Mouse (Mus musculus) adrenal gland (tissue): ENCODE results near the gene Rpl21.

Experiments used
- intact Hi-C: fragments of 180-260 bp; cut with DNase I; formaldehyde crosslinking; loops from one replicate; pipeline ENCODE4 v1.15.1; 2025

Rpl21 gene

DNA sequence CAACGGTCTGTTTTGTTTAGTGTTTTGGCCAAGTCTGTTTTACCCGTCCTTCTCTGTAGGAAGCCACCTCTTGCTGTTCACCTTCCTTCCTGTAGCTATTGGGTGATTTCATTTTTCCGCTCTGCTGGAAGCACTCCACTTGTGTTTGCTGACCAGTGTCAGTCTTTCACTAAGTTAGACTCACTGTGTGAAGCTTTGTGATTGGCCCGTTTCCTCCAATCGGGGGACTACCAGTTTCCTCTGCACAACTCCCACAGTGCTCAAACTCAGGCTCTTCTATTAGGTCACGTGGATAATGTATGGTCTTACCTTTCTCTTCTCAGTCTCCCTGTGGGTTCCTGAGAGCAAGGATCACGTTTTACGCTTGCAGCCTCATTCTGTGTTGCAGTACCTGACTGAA is 3.2 kb upstream of the Rpl21 start:
- intact Hi-C loops, result no loop called here

GRCm38 (mm10) chr5:146832435-146832768 is 288 bp upstream of the Rpl21 start:
- intact Hi-C loops, result loop anchor here (5.0 kb wide), 1 partner anchor 35 kb away; the partner anchor contains the start of gene Usp12

DNA sequence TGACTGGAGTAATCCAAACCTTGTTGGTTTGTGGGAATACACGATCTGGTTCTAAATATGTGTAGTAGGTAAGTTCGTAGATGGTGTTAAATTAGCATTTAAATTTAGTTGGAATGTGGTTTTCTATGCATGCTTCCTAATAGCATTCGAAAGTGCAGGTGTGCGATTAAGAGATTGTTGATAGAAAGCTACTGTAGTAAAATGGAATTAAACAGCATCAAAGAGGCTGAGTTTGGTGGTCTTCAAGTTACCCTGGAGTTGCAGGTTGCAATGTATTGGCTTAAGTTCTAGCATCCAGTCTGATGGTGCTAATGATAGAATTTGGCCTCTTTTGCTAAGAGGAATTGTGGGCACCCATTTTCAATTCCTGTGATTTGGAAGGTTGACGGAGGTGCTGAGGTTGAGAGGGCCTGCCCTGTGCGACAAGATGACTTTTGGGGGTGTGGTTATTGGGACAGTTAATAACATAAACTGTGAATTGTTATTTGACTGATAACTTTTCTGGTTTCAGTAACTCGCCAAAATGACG is 1.0 kb downstream of the Rpl21 start:
- intact Hi-C loops, result loop anchor here (5.0 kb wide), 1 partner anchor 36 kb away; the partner anchor contains the start of gene Usp12

GRCm38 (mm10) chr5:146834959-146835358 is 2.3 kb downstream of the Rpl21 start:
- intact Hi-C loops, result loop anchor here (5.0 kb wide), 1 partner anchor 38 kb away; the partner anchor contains the start of gene Usp12

- intact Hi-C loops, result no loop called here
These were observed 5.5 kb downstream of the Rpl21 start for GRCm38 (mm10) chr5:146837967-146838720.

DNA sequence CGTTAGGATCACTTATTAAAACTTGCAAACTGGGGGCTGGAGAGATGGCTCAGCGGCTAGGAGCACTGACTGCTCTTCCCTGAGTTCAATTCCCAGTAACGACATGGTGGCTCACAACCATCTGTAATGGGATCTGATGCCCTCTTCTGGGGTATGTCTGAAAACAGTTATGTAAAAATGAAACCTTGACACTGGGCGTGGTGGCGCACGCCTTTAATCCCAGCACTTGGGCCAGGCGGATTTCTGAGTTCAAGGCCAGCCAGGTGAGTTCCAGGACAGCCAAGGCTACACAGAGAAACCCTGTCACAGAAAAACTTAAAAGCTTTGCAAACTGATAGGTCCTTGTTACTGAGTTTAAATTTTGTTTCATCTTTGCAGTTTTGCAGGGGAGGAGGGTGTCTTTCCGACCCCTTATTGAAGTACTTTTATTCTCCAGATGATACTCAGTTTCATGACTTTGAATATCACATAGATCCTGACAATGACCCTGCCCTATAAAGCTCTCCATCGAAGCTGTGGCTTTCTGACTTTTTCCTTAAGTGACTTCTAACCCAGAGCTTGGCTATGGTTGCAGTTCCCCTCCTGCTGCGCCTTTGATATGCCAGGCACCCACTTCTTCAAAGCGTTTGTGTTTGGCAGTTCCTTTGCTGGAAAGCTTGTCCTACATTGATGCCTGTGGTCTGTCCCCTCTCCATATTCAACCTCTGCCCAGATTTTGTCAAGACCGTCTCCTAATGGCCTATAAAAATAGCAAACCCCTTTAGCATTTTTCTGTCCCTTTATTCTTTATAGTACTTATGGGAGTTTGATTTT is 6.4 kb downstream of the Rpl21 start:
- intact Hi-C loops, result no loop called here

DNA sequence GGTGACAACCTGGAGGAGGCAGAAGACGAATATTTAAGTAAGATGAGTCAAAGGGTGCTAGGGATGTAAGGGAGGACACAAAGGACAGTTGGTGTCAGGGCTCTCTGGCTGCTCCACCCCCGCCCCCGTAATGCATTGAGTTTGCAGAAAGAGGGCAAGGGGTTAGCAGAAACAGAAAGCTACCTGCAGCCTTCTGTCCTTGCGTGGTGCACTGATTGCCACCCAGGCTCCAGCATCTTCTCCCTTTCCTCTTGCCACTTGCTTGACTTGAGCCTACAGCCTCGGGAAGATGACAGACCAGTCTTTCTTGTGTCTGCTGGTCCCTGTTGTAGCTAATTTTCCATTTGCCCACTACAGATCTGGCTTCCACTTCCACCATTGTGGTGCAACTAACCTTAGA is 7.1 kb downstream of the Rpl21 start:
- intact Hi-C loops, result no loop called here

GRCm38 (mm10) chr5:146840422-146840821 is 7.7 kb downstream of the Rpl21 start:
- intact Hi-C loops, result no loop called here

DNA sequence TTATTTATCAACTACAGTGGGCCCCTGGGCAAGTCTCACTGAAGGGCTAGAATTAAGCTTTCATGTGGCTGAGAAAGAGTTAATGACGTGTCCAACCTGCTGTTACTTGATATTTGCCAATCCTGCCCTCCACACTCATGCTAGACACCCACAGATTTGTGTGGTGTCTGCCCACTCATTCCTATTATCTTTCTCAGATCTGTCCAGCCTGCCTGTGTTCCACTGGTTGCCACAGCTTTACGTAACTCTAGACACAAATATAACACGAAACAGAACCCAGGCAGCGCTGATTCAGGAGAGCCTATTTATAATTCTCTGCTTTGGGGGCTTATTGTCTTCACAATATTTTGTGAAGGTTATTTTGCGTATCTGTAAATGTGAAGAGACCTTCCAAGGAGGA is 8.6 kb downstream of the Rpl21 start:
- intact Hi-C loops, result no loop called here

GRCm38 (mm10) chr5:146841996-146842395 is 9.3 kb downstream of the Rpl21 start:
- intact Hi-C loops, result no loop called here

DNA sequence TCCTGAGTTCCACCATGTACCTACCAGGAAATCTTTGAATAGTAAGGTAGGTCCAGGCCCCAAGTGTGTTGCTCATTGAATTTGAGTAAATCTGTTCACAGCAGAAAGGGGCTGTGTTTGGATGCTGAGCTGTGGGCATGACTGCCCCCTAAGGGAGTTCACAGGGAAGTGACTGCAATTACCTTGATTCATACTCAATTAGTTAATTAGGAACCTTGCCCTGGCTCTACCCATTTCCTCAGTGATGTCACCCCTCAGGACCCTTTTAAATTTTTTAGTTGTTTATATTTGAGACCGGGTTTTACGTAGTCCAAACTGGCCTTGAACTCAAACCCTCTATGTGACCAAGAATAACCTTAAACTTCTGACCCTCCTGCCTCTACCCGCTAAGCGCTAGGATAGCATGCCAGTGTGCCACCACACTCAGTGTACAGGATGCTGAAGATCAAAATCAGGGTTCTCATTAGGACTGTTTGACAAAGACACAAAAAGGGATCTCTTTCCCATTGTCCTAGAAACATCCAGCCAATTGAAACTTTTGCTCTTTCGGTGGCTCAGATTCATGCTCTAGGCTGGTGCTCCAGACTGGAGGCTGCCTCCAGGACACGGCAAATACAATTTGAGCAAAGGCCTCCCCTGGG is 11.7 kb downstream of the Rpl21 start:
- intact Hi-C loops, result no loop called here

GRCm38 (mm10) chr5:146844945-146845365 is 12.3 kb downstream of the Rpl21 start, which contains the start of gene Rasl11a:
TSS of gene Rasl11a (plus strand) at chr5:146845071.
- intact Hi-C loops, result loop anchor here (1.0 kb wide), 1 partner anchor 58 kb away; no protein-coding TSS in a partner anchor

GRCm38 (mm10) chr5:146846489-146846888 is 13.8 kb downstream of the Rpl21 start:
- intact Hi-C loops, result loop anchor here (2.0 kb wide), 1 partner anchor 140 kb away; no protein-coding TSS in a partner anchor

GRCm38 (mm10) chr5:146848936-146849582 is 16.4 kb downstream of the Rpl21 start:
- intact Hi-C loops, result no loop called here

- intact Hi-C loops, result no loop called here
These were observed 23.4 kb downstream of the Rpl21 start for GRCm38 (mm10) chr5:146856106-146856505.

- intact Hi-C loops, result no loop called here
These were observed 24.9 kb downstream of the Rpl21 start for GRCm38 (mm10) chr5:146857620-146858019.

GRCm38 (mm10) chr5:146858772-146859171 is 26.1 kb downstream of the Rpl21 start:
- intact Hi-C loops, result no loop called here

DNA sequence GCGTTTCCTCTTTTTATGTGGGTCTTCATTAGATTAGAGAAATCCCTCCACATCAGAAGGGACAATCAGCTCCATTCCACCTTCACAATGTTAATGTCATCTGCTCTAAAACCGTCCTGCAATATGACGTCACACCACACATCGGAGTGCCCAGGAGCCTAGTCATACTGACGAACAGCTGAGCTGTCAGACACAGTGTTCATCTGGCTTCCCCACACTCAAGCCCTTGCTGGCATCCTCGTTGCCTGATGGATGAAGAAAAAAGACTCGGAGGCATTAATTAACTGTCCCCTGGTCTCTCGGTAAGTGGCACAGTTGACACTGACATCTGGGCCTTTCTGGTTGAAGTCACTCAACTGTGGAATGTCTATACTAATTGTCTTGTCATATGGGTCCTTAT is 26.6 kb downstream of the Rpl21 start:
- intact Hi-C loops, result no loop called here

- intact Hi-C loops, result no loop called here
These were observed 27.7 kb downstream of the Rpl21 start for GRCm38 (mm10) chr5:146860222-146860998.

- intact Hi-C loops, result no loop called here
These were observed 28.9 kb downstream of the Rpl21 start for GRCm38 (mm10) chr5:146861588-146861987.
